Mouse (Mus musculus) thymus, postnatal 25 days (tissue): ENCODE data around the gene Fam19a2.

Experiments
- DNase-seq: peaks from one replicate; pipeline ENCODE4 v3.0.0; 2022

Gene Fam19a2

GRCm38 (mm10) chr10:123395429-123395828 lies 131.6 kb downstream of the Fam19a2 start:
- DNase-seq, result no peak

GRCm38 (mm10) chr10:123398136-123398535 lies 134.3 kb downstream of the Fam19a2 start:
- DNase-seq, result no peak

GRCm38 (mm10) chr10:123401188-123401587 lies 137.4 kb downstream of the Fam19a2 start:
- DNase-seq, result no peak

- DNase-seq, result no peak
Observed at GRCm38 (mm10) chr10:123402460-123402859, 138.7 kb downstream of the Fam19a2 start.

- no peak for DNase-seq
Observed at GRCm38 (mm10) chr10:123414953-123415352, 151.2 kb downstream of the Fam19a2 start.

- no peak for DNase-seq
Observed at GRCm38 (mm10) chr10:123416024-123416423, 152.2 kb downstream of the Fam19a2 start.

GRCm38 (mm10) chr10:123418616-123419173 lies 154.9 kb downstream of the Fam19a2 start:
- no peak for DNase-seq

GRCm38 (mm10) chr10:123420249-123420648 lies 156.5 kb downstream of the Fam19a2 start:
- no peak for DNase-seq

GRCm38 (mm10) chr10:123424482-123424881 lies 160.7 kb downstream of the Fam19a2 start:
- no peak for DNase-seq

- DNase-seq, result no peak
Observed at GRCm38 (mm10) chr10:123426527-123427363, 162.9 kb downstream of the Fam19a2 start.

- no peak for DNase-seq
Observed at GRCm38 (mm10) chr10:123431569-123431968, 167.8 kb downstream of the Fam19a2 start.

- DNase-seq, result no peak
Observed at GRCm38 (mm10) chr10:123437576-123437975, 173.8 kb downstream of the Fam19a2 start.

- no peak for DNase-seq
Observed at GRCm38 (mm10) chr10:123456800-123457199, 193.0 kb downstream of the Fam19a2 start.

GRCm38 (mm10) chr10:123460466-123460865 lies 196.7 kb downstream of the Fam19a2 start:
- DNase-seq, result no peak

GRCm38 (mm10) chr10:123462305-123462704 lies 198.5 kb downstream of the Fam19a2 start:
- no peak for DNase-seq

GRCm38 (mm10) chr10:123514749-123515148 lies 251.0 kb downstream of the Fam19a2 start:
- no peak for DNase-seq

GRCm38 (mm10) chr10:123520613-123521012 lies 256.8 kb downstream of the Fam19a2 start:
- no peak for DNase-seq

- no peak for DNase-seq
Observed at GRCm38 (mm10) chr10:123521203-123521602, 257.4 kb downstream of the Fam19a2 start.

- DNase-seq, result no peak
Observed at GRCm38 (mm10) chr10:123525424-123525823, 261.6 kb downstream of the Fam19a2 start.

GRCm38 (mm10) chr10:123526059-123526458 lies 262.3 kb downstream of the Fam19a2 start:
- DNase-seq, result no peak

GRCm38 (mm10) chr10:123536143-123536542 lies 272.3 kb downstream of the Fam19a2 start:
- no peak for DNase-seq

- no peak for DNase-seq
Observed at GRCm38 (mm10) chr10:123548391-123548790, 284.6 kb downstream of the Fam19a2 start.

GRCm38 (mm10) chr10:123567677-123568076 lies 303.9 kb downstream of the Fam19a2 start:
- DNase-seq, result no peak

GRCm38 (mm10) chr10:123570616-123571188 lies 306.9 kb downstream of the Fam19a2 start:
- DNase-seq, result no peak
